Mouse (Mus musculus) gastrocnemius, postnatal 36 days (tissue): ENCODE results near the gene Slc6a18. TPM values are rescaled to one million over a fixed set of nuclear protein-coding genes. Genes with fewer than 3 reads are reported as not detected.
"Not testable (repeated sequence)": the region's sequence is repeated elsewhere in the genome, so short reads cannot be mapped to it uniquely, and the experiment has no call there.

Source experiments
- DNase-seq, 2 experiments: peaks; one replicate each; pipeline ENCODE4 v3.0.0; 2022
- intact Hi-C: fragments of 180-260 bp; cut with DNase I; formaldehyde crosslinking; loops from one replicate; pipeline ENCODE4 v1.15.1; 2025
- long read RNA-seq, 2 experiments: library from polyadenylated mRNA; stranded (forward); transcript quantifications; one replicate each; pipeline ENCODE4 v2.0.0; 2021
- total RNA-seq, 2 experiments: library from RNA; stranded (reverse); gene quantifications; 2 replicates each; pipeline ENCODE4 v1.2.3; 2021

Slc6a18 gene
- not detected for total RNA-seq
- long read RNA-seq, experiment 1 = 0 reads
- long read RNA-seq, experiment 2 = 0 reads

- intact Hi-C loops = no loop called here
- DNase-seq = no peak
Measured at GRCm38 (mm10) chr13:73677853-73678252, at the start of gene Slc6a18. Gene Slc6a18, minus strand, starts transcription at chr13:73678023.

GRCm38 (mm10) chr13:73725315-73725714 lies 47.5 kb upstream of the Slc6a18 start:
- no peak for DNase-seq
- intact Hi-C loops = no loop called here

GRCm38 (mm10) chr13:73723081-73723668 lies 45.4 kb upstream of the Slc6a18 start:
- intact Hi-C loops = no loop called here

GRCm38 (mm10) chr13:73720241-73720640 lies 42.4 kb upstream of the Slc6a18 start:
- intact Hi-C loops = no loop called here
- no peak for DNase-seq

More at GRCm38 (mm10) chr13:73723081-73723668, 45.4 kb upstream of the Slc6a18 start:
- DNase-seq = no peak

GRCm38 (mm10) chr13:73718225-73718624 lies 40.4 kb upstream of the Slc6a18 start:
- peak; percentile 51 to 60 for DNase-seq
- intact Hi-C loops = loop anchor here (5.0 kb wide), 1 partner anchor 189 kb away; no protein-coding TSS in a partner anchor

GRCm38 (mm10) chr13:73714020-73714419 lies 36.2 kb upstream of the Slc6a18 start:
- no peak for DNase-seq
- intact Hi-C loops = no loop called here

GRCm38 (mm10) chr13:73713204-73713603 lies 35.4 kb upstream of the Slc6a18 start:
- intact Hi-C loops = no loop called here
- no peak for DNase-seq

- DNase-seq = no peak
- intact Hi-C loops = no loop called here
Measured at GRCm38 (mm10) chr13:73712228-73712627, 34.4 kb upstream of the Slc6a18 start.

- no peak for DNase-seq
- intact Hi-C loops = no loop called here
Measured at GRCm38 (mm10) chr13:73711803-73712202, 34.0 kb upstream of the Slc6a18 start.

GRCm38 (mm10) chr13:73711221-73711620 lies 33.4 kb upstream of the Slc6a18 start:
- intact Hi-C loops = no loop called here
- DNase-seq = no peak

GRCm38 (mm10) chr13:73709491-73709890 lies 31.7 kb upstream of the Slc6a18 start:
- DNase-seq = no peak
- intact Hi-C loops = no loop called here

GRCm38 (mm10) chr13:73704694-73705325 lies 27.0 kb upstream of the Slc6a18 start, which contains the start of gene Slc6a19:
Gene Slc6a19, minus strand, starts transcription at chr13:73704865.
- intact Hi-C loops = no loop called here
- DNase-seq = no peak

GRCm38 (mm10) chr13:73703486-73703885 lies 25.7 kb upstream of the Slc6a18 start:
- DNase-seq, intact Hi-C loops: not testable (repeated sequence)

GRCm38 (mm10) chr13:73702776-73703175 lies 25.0 kb upstream of the Slc6a18 start:
- no peak for DNase-seq
- intact Hi-C loops = no loop called here

- DNase-seq = no peak
- intact Hi-C loops = no loop called here
Measured at GRCm38 (mm10) chr13:73701161-73701883, 23.5 kb upstream of the Slc6a18 start.

GRCm38 (mm10) chr13:73700554-73700953 lies 22.7 kb upstream of the Slc6a18 start:
- DNase-seq = no peak
- intact Hi-C loops = no loop called here

- intact Hi-C loops = no loop called here
- DNase-seq = no peak
Measured at GRCm38 (mm10) chr13:73699714-73700113, 21.9 kb upstream of the Slc6a18 start.

GRCm38 (mm10) chr13:73696529-73696928 lies 18.7 kb upstream of the Slc6a18 start:
- intact Hi-C loops = no loop called here
- no peak for DNase-seq

GRCm38 (mm10) chr13:73694972-73695371 lies 17.1 kb upstream of the Slc6a18 start:
- intact Hi-C loops = no loop called here
- no peak for DNase-seq

GRCm38 (mm10) chr13:73693333-73693732 lies 15.5 kb upstream of the Slc6a18 start:
- DNase-seq = no peak
- intact Hi-C loops = loop anchor here (2.0 kb wide), 1 partner anchor 181 kb away; no protein-coding TSS in a partner anchor

GRCm38 (mm10) chr13:73692249-73692868 lies 14.5 kb upstream of the Slc6a18 start:
- peak in 1 of 2 experiments; percentile 48 for DNase-seq

More at GRCm38 (mm10) chr13:73692249-73692868, 14.5 kb upstream of the Slc6a18 start:
- intact Hi-C loops = loop anchor here (2.0 kb wide), 1 partner anchor 180 kb away; no protein-coding TSS in a partner anchor
